Mouse (Mus musculus) frontal cortex, postnatal 14 days (tissue): Measurements from ENCODE around the gene Ldlrad3.

Experiments
- DNase-seq, 2 experiments: peaks; one replicate each; pipeline ENCODE4 v3.0.0; 2022; ENCODE audit warnings: low spot score in 2 of 2

Ldlrad3 gene

DNA sequence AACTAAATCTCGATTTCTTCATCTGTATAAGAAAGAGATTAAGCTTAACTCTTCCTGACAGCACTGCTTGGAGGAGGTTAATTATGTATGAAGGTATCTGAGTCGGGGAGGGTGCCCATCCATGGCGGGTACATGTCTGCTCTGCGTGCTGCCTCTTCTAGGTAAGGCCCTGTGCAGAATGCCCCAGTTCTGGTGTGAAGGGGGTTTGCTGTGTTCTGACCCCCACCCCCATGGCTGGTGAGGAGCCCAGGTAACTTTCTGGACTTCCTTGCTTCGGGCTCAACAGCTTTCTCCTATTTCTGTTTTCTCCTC, 279.9 kb downstream of the Ldlrad3 start:
- DNase-seq, result no peak

DNA sequence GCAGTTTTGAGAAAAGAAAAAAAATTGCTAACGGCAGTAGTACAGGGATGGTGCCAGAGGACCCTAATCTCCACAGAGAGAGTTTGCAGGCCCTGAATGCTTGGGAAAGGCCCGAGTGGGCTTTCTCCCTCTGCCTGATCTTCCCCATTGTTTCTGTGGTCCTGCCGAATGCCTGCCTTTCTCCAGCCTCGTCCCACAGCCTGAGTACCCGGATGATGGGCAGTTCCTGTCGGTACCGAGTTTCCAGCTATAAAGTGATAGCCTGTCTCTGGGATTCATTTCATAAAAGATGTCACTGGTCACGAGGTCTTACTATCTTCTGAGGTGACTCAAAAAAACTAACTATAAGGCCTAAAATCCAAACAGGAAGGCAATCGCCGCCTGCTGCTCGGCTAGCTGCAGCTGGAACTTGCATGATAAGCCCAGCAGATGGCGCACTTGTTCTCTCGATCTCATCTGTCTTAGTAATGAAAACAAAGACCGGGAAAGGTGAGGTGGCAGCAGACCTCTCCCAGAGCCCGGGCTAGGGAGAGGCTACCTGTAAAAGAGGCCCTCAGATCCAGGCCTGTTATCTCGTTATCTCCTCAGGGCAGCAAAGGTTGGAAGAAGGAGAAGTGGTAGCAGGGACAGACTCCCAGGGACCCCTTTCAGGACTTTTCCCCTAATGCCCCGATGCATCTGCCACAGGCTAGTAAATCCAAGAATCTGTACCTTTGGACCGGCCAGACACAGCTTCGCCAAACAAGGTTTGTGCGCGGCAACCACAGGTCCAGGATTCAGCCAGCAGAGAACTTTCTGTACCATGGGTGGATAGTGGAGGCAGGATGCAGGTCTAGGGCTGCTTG, 280.4 kb downstream of the Ldlrad3 start:
- peak; percentile 69 to 83 for DNase-seq

DNA sequence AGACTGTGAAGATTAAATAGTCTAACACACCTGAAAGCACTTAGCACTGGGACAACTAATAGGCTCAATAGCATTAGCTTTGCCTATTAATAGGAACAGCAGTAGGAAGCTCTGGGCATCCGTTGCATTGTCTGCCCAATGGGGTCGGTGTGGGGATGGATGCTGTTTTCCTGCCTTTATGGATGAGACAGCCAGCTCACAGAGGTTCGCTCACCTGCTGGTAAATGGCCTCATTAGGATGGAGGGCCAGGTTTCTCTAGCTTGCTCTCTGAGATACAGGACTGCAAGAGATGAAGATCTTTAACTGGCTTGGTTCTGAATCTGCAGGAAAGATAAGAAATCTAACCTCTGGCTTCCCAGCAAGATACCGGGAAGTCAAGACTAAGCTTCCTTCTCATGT, 284.0 kb downstream of the Ldlrad3 start:
- no peak for DNase-seq
